Mouse (Mus musculus) lung, embryonic 14.5 days (tissue): ENCODE measurements around the gene Ccdc160. TPM values are rescaled to one million over a fixed set of nuclear protein-coding genes. Genes with fewer than 3 reads are reported as not detected.
A peak's percentile ranks its signal among the peaks of the same experiment; 100 is the strongest.

Experiments
- ATAC-seq: fragments of 200-750 bp; cut with Nextera tagmentation; 2 replicates; pipeline ENCODE4 v1.8.0; 2017; ENCODE audit warnings: mild to moderate bottlenecking, moderate TSS enrichment, moderate library complexity; ENCODE audit not compliant: insufficient read depth
- DNase-seq: peaks from one replicate; pipeline ENCODE4 v3.0.0-alpha.2; 2015
- H3K27ac ChIP-seq: fragments of 300-500 bp; sonication (generic); 2 replicates; pipeline ENCODE4 v1.5.1; 2014; ENCODE audit warnings: low read depth, mild to moderate bottlenecking, moderate library complexity
- H3K27me3 ChIP-seq: fragments of 300-500 bp; sonication (generic); 2 replicates; pipeline ENCODE4 v1.6.1; 2014; ENCODE audit warnings: low read length, control low read depth; ENCODE audit not compliant: insufficient read depth
- H3K36me3 ChIP-seq: fragments of 300-500 bp; sonication (generic); 2 replicates; pipeline ENCODE4 v1.6.1; 2014; ENCODE audit warnings: control low read depth; ENCODE audit not compliant: insufficient read depth
- H3K4me1 ChIP-seq: fragments of 300-500 bp; sonication (generic); 2 replicates; pipeline ENCODE4 v1.6.1; 2014; ENCODE audit warnings: antibody characterized with exemption, control low read depth; ENCODE audit not compliant: insufficient read depth
- H3K4me2 ChIP-seq: fragments of 300-500 bp; sonication (generic); 2 replicates; pipeline ENCODE4 v1.6.1; 2014; ENCODE audit warnings: mild to moderate bottlenecking
- H3K4me3 ChIP-seq: fragments of 300-500 bp; sonication (generic); 2 replicates; pipeline ENCODE4 v1.5.1; 2014; ENCODE audit warnings: low read depth, low read length
- H3K9ac ChIP-seq: fragments of 300-500 bp; sonication (generic); 2 replicates; pipeline ENCODE4 v1.6.1; 2014
- H3K9me3 ChIP-seq: fragments of 300-500 bp; sonication (generic); 2 replicates; pipeline ENCODE4 v1.6.1; 2016; ENCODE audit warnings: low read depth, low read length, control low read depth
- CTCF ChIP-seq: IDR thresholded peaks from 2 replicates; pipeline ENCODE4 v1.5.1; 2016; ENCODE audit warnings: antibody characterized with exemption, low read depth
- WGBS: fragments of 180-500 bp; shearing (Covaris S2); extraction: QIAGEN DNeasy Blood & Tissue Kit; methylation state at CpG from one replicate; pipeline ENCODE4 v1.1.7; 2014; 5-methylcytosine and 5-hydroxymethylcytosine counted together
- microRNA counts: library from miRNA; unstranded; fragments of <30 nt; microRNA quantifications from one replicate; lab custom pipeline; 2016
- microRNA-seq: library from miRNA; unstranded; fragments of <30 nt; microRNA quantifications from one replicate; pipeline ENCODE4, GENCODE M21; 2016; ENCODE audit warnings: borderline number of aligned reads
- polyA plus RNA-seq: library from polyadenylated mRNA; unstranded; fragments of >200 nt; fragmentation: Nextera tagmentation; extraction: Ambion mirVana; gene quantifications from 2 replicates; pipeline ENCODE4 v1.2.1, GENCODE M21; 2014

Ccdc160 gene
- polyA plus RNA-seq, 1 experiment from 2014 or later = 1.9 TPM

DNA sequence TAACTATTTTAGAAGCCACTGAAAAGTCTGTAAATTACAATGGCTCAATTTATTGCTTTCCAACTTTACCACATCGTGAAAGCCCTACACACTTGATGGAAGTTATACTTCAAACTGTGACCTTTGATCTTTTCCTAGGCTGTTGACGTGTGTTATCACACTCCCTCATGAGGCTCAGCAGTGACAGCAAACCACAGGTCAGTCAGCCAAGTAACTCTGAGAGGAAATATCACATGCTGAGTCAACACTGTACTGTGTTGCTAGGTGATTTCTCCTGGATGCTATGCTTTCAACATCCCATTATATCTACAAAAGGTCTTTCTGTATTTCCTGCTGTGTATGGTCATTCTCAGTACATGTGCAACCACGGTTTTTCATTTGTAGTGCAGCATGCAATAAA is 28.3 kb downstream of the Ccdc160 start:
- no peak for TF ChIP-seq CTCF
- DNase-seq = no peak
- no peaks in the 10 kb centered on the region for H3K9me3 ChIP-seq
- WGBS = 25% methylated on average over 3 of the region's 3 CpGs
- no peak overlapping the region for H3K4me2 ChIP-seq
- H3K27me3 ChIP-seq = no peaks in the 10 kb centered on the region
- H3K9ac ChIP-seq = no peak overlapping the region
- no peaks in the 10 kb centered on the region for H3K36me3 ChIP-seq
- no peak overlapping the region for H3K4me3 ChIP-seq
- H3K27ac ChIP-seq = no peak overlapping the region
- ATAC-seq = no peak
- H3K4me1 ChIP-seq = no peaks in the 10 kb centered on the region

MicroRNAs encoded within 50 kb of the gene (microRNA counts, 519-probe panel; counts per million panel counts)
- microRNA mmu-miR-106a+mmu-miR-17 (lab: Ali Mortazavi, UCI) (5,149 counts per million, percentile 97 among the panel's probes with 10 or more counts), microRNA mmu-miR-18b (lab: Ali Mortazavi, UCI) (30.5 counts per million), microRNA mmu-miR-363 (lab: Ali Mortazavi, UCI) (1,744 counts per million, percentile 15 among the panel's probes with 10 or more counts)

Small RNA genes within 50 kb of the gene (microRNA-seq; reads per million reads assigned to microRNA genes)
- gene Mir106a (691 reads per million, percentile 70 among the genes with 10 or more reads in this experiment), gene Mir18b (64.6 reads per million, percentile 43 among the genes with 10 or more reads in this experiment), gene Mir19b-2 (10.5 reads per million, percentile 24 among the genes with 10 or more reads in this experiment), gene Mir20b (466 reads per million, percentile 65 among the genes with 10 or more reads in this experiment), gene Mir363 (565 reads per million, percentile 68 among the genes with 10 or more reads in this experiment), gene Mir92-2 (220 reads per million, percentile 58 among the genes with 10 or more reads in this experiment)

Other genes starting within 250 kb of the Ccdc160 start
- 538 and 552 TPM in 2 replicates for gene Gpc3, start 177.2 kb upstream of the Ccdc160 start, polyA plus RNA-seq
- 55.1 and 56.5 TPM in 2 replicates for gene Phf6, start 121.1 kb downstream of the Ccdc160 start, polyA plus RNA-seq
- 157 and 176 TPM in 2 replicates for gene Hprt, start 196.9 kb downstream of the Ccdc160 start, polyA plus RNA-seq